Mouse (Mus musculus) liver, embryonic 13.5 days (tissue): ENCODE measurements at regions not wholly inside any gene's neighbourhood (a gene's known extent, or its start where the extent isn't known, plus 50 kb on each side); places are given as distances from the start of the nearest gene placed in this dataset.

Experiments
- ATAC-seq: fragments of 200-750 bp; cut with Nextera tagmentation; 2 replicates; pipeline ENCODE4 v1.8.0; 2017; ENCODE audit warnings: low read depth, mild to moderate bottlenecking, moderate number of reproducible peaks, moderate library complexity
- DNase-seq: peaks from one replicate; pipeline ENCODE4 v3.0.0; 2022
- H3K27ac ChIP-seq: fragments of 300-500 bp; sonication (generic); 2 replicates; pipeline ENCODE4 v1.5.1; 2015; ENCODE audit warnings: moderate library complexity, mild to moderate bottlenecking, inconsistent platforms
- H3K27me3 ChIP-seq: fragments of 300-500 bp; sonication (generic); 2 replicates; pipeline ENCODE4 v1.6.1; 2015; ENCODE audit warnings: mild to moderate bottlenecking, inconsistent platforms
- H3K36me3 ChIP-seq: fragments of 300-500 bp; sonication (generic); 2 replicates; pipeline ENCODE4 v1.6.1; 2015; ENCODE audit warnings: mild to moderate bottlenecking, inconsistent platforms
- H3K4me1 ChIP-seq: fragments of 300-500 bp; sonication (generic); replicated peaks from 2 replicates; pipeline ENCODE4 v1.6.1; 2015; ENCODE audit warnings: inconsistent platforms
- H3K4me2 ChIP-seq: fragments of 300-500 bp; sonication (generic); 2 replicates; pipeline ENCODE4 v1.6.1; 2015; ENCODE audit warnings: inconsistent platforms, mild to moderate bottlenecking, moderate library complexity
- H3K4me3 ChIP-seq: fragments of 300-500 bp; sonication (generic); replicated peaks from 2 replicates; pipeline ENCODE4 v1.5.1; 2015; ENCODE audit warnings: mild to moderate bottlenecking, inconsistent platforms
- H3K9ac ChIP-seq: fragments of 300-500 bp; sonication (generic); 2 replicates; pipeline ENCODE4 v1.6.1; 2015; ENCODE audit warnings: mild to moderate bottlenecking, inconsistent platforms
- H3K9me3 ChIP-seq: fragments of 300-500 bp; sonication (generic); replicated peaks from 2 replicates; pipeline ENCODE4 v1.6.1; 2016; ENCODE audit warnings: inconsistent platforms
- WGBS: fragments of 180-500 bp; shearing (Covaris S2); methylation state at CpG from one replicate; pipeline ENCODE4 v1.1.7; 2015; ENCODE audit not compliant: insufficient replicate concordance; 5-methylcytosine and 5-hydroxymethylcytosine counted together

- Histone ChIP-seq H3K27ac (no peak overlapping the region), H3K9ac (no peak overlapping the region), H3K27me3 (no peaks in the 10 kb centered on the region), H3K9me3 (no peaks in the 10 kb centered on the region), H3K4me2 (no peak overlapping the region), H3K36me3 (no peaks in the 10 kb centered on the region), H3K4me1 (no peaks in the 10 kb centered on the region), H3K4me3 (no peak overlapping the region)
- ATAC-seq (no peak), DNase-seq (no peak)
- whole genome bisulfite sequencing, result 80% methylated on average over 4 of the region's 4 CpGs
These were observed 83.2 kb upstream of the Bmper start for GRCm38 (mm10) chr9:23139580-23140162.

- Histone ChIP-seq H3K4me2 (no peak overlapping the region), H3K36me3 (no peaks in the 10 kb centered on the region), H3K27me3 (no peaks in the 10 kb centered on the region), H3K4me3 (no peak overlapping the region), H3K9ac (no peak overlapping the region), H3K4me1 (no peaks in the 10 kb centered on the region), H3K9me3 (no peaks in the 10 kb centered on the region), H3K27ac (no peak overlapping the region)
- 81% methylated on average over 7 of the region's 7 CpGs for WGBS
- no peak for DNase-seq
- ATAC-seq, result no peak
These were observed 78.6 kb upstream of the Bmper start for GRCm38 (mm10) chr9:23144281-23144680.

GRCm38 (mm10) chr9:23150338-23150737 is 72.5 kb upstream of the Bmper start:
- no peak overlapping the region for H3K9ac ChIP-seq
- H3K4me3 ChIP-seq, result no peak overlapping the region
- 71% methylated on average over 6 of the region's 6 CpGs for WGBS
- no peaks in the 10 kb centered on the region for H3K9me3 ChIP-seq
- H3K27me3 ChIP-seq, result no peaks in the 10 kb centered on the region
- no peaks in the 10 kb centered on the region for H3K4me1 ChIP-seq
- H3K36me3 ChIP-seq, result no peaks in the 10 kb centered on the region
- DNase-seq (no peak), ATAC-seq (no peak)
- H3K4me2 ChIP-seq, result no peak overlapping the region
- H3K27ac ChIP-seq, result no peak overlapping the region

- Histone ChIP-seq H3K4me2 (no peak overlapping the region), H3K4me3 (no peak overlapping the region), H3K36me3 (no peaks in the 10 kb centered on the region), H3K9me3 (no peaks in the 10 kb centered on the region), H3K27me3 (no peaks in the 10 kb centered on the region), H3K9ac (no peak overlapping the region), H3K27ac (no peak overlapping the region), H3K4me1 (no peaks in the 10 kb centered on the region)
- ATAC-seq (no peak), DNase-seq (no peak)
- 44% methylated on average over 3 of the region's 3 CpGs for WGBS
These were observed 72.0 kb upstream of the Bmper start for GRCm38 (mm10) chr9:23150874-23151273.

- no peak for DNase-seq
- H3K27ac ChIP-seq, result no peak overlapping the region
- no peak overlapping the region for H3K9ac ChIP-seq
- H3K9me3 ChIP-seq, result no peaks in the 10 kb centered on the region
- H3K4me3 ChIP-seq, result no peak overlapping the region
- no peak overlapping the region for H3K4me2 ChIP-seq
- H3K27me3 ChIP-seq, result no peaks in the 10 kb centered on the region
- no peak for ATAC-seq
- no peaks in the 10 kb centered on the region for H3K4me1 ChIP-seq
- WGBS, result 61% methylated on average over 1 of the region's 1 CpGs
- H3K36me3 ChIP-seq, result no peaks in the 10 kb centered on the region
These were observed 70.9 kb upstream of the Bmper start for GRCm38 (mm10) chr9:23151953-23152490.

GRCm38 (mm10) chr9:23156820-23157570 is 65.9 kb upstream of the Bmper start:
- Histone ChIP-seq H3K27me3 (no peaks in the 10 kb centered on the region), H3K27ac (no peak overlapping the region), H3K4me2 (no peak overlapping the region), H3K9ac (no peak overlapping the region), H3K36me3 (no peaks in the 10 kb centered on the region), H3K9me3 (no peaks in the 10 kb centered on the region), H3K4me3 (no peak overlapping the region), H3K4me1 (no peaks in the 10 kb centered on the region)
- WGBS, result 45% methylated on average over 5 of the region's 5 CpGs
- DNase-seq (no peak), ATAC-seq (no peak)

- H3K36me3 ChIP-seq, result no peaks in the 10 kb centered on the region
- DNase-seq, result no peak
- H3K9ac ChIP-seq, result no peak overlapping the region
- WGBS, result 27% methylated on average over 1 of the region's 1 CpGs
- H3K27ac ChIP-seq, result no peak overlapping the region
- H3K4me1 ChIP-seq, result no peaks in the 10 kb centered on the region
- H3K4me2 ChIP-seq, result no peak overlapping the region
- no peaks in the 10 kb centered on the region for H3K9me3 ChIP-seq
- ATAC-seq, result no peak
- no peaks in the 10 kb centered on the region for H3K27me3 ChIP-seq
- H3K4me3 ChIP-seq, result no peak overlapping the region
These were observed 64.4 kb upstream of the Bmper start for GRCm38 (mm10) chr9:23158499-23158898.

- H3K27ac ChIP-seq, result no peak overlapping the region
- ATAC-seq (no peak), DNase-seq (no peak)
- no peaks in the 10 kb centered on the region for H3K27me3 ChIP-seq
- no peaks in the 10 kb centered on the region for H3K4me1 ChIP-seq
- WGBS, result 75% methylated on average over 7 of the region's 7 CpGs
- H3K4me2 ChIP-seq, result no peak overlapping the region
- no peaks in the 10 kb centered on the region for H3K36me3 ChIP-seq
- no peak overlapping the region for H3K9ac ChIP-seq
- H3K9me3 ChIP-seq, result no peaks in the 10 kb centered on the region
- H3K4me3 ChIP-seq, result no peak overlapping the region
These were observed 61.5 kb upstream of the Bmper start for GRCm38 (mm10) chr9:23161346-23161745.

- WGBS, result 44% methylated on average over 2 of the region's 2 CpGs
- no peaks in the 10 kb centered on the region for H3K9me3 ChIP-seq
These were observed 55.8 kb upstream of the Bmper start for GRCm38 (mm10) chr9:23167056-23167591.

GRCm38 (mm10) chr9:23167716-23168115 is 55.2 kb upstream of the Bmper start:
- Histone ChIP-seq H3K4me2 (no peak overlapping the region), H3K4me1 (no peaks in the 10 kb centered on the region), H3K4me3 (no peak overlapping the region), H3K36me3 (no peaks in the 10 kb centered on the region), H3K9ac (no peak overlapping the region), H3K9me3 (no peaks in the 10 kb centered on the region), H3K27ac (no peak overlapping the region), H3K27me3 (no peaks in the 10 kb centered on the region)
- WGBS, result 63% methylated on average over 4 of the region's 4 CpGs
- DNase-seq (no peak), ATAC-seq (no peak)

More at GRCm38 (mm10) chr9:23167056-23167591, 55.8 kb upstream of the Bmper start:
- H3K36me3 ChIP-seq, result no peaks in the 10 kb centered on the region
- H3K9ac ChIP-seq, result no peak overlapping the region
- no peak for ATAC-seq
- H3K4me3 ChIP-seq, result no peak overlapping the region
- no peaks in the 10 kb centered on the region for H3K27me3 ChIP-seq
- no peak overlapping the region for H3K27ac ChIP-seq
- H3K4me1 ChIP-seq, result no peaks in the 10 kb centered on the region
- DNase-seq, result no peak
- no peak overlapping the region for H3K4me2 ChIP-seq

GRCm38 (mm10) chr9:23168149-23168548 is 54.7 kb upstream of the Bmper start:
- no peak overlapping the region for H3K9ac ChIP-seq
- H3K27me3 ChIP-seq, result no peaks in the 10 kb centered on the region
- H3K4me1 ChIP-seq, result no peaks in the 10 kb centered on the region
- 51% methylated on average over 4 of the region's 4 CpGs for WGBS
- H3K27ac ChIP-seq, result no peak overlapping the region
- no peak overlapping the region for H3K4me2 ChIP-seq
- H3K36me3 ChIP-seq, result no peaks in the 10 kb centered on the region
- DNase-seq (no peak), ATAC-seq (no peak)
- no peak overlapping the region for H3K4me3 ChIP-seq
- H3K9me3 ChIP-seq, result no peaks in the 10 kb centered on the region
